Mouse (Mus musculus) liver, postnatal 0 days (tissue): ENCODE results near the gene Josd1. TPM values are rescaled to one million over a fixed set of nuclear protein-coding genes. Genes with fewer than 3 reads are reported as not detected.

ENCODE experiments used
- ATAC-seq: fragments of 200-750 bp; cut with Nextera tagmentation; 2 replicates; pipeline ENCODE4 v1.8.0; 2017; ENCODE audit warnings: mild to moderate bottlenecking, moderate library complexity
- DNase-seq: peaks from one replicate; pipeline ENCODE4 v3.0.0-alpha.2; 2016
- H3K27ac ChIP-seq: fragments of 300-500 bp; sonication (generic); 2 replicates; pipeline ENCODE4 v1.5.1; 2014; ENCODE audit warnings: antibody characterized with exemption, moderate library complexity, mild to moderate bottlenecking, low read depth
- H3K27me3 ChIP-seq: fragments of 300-500 bp; sonication (generic); 2 replicates; pipeline ENCODE4 v1.6.1; 2014; ENCODE audit warnings: low read length, control low read depth, mixed read lengths; ENCODE audit not compliant: insufficient read depth
- H3K36me3 ChIP-seq: fragments of 300-500 bp; sonication (generic); replicated peaks from 2 replicates; pipeline ENCODE4 v1.6.1; 2014; ENCODE audit warnings: mild to moderate bottlenecking, control low read depth, low read length, moderate library complexity, mixed read lengths; ENCODE audit not compliant: insufficient read depth
- H3K4me1 ChIP-seq: fragments of 300-500 bp; sonication (generic); 2 replicates; pipeline ENCODE4 v1.6.1; 2014; ENCODE audit warnings: antibody characterized with exemption, mild to moderate bottlenecking, control low read depth; ENCODE audit not compliant: insufficient read depth
- H3K4me2 ChIP-seq: fragments of 300-500 bp; sonication (generic); 2 replicates; pipeline ENCODE4 v1.6.1; 2014; ENCODE audit warnings: low read depth, mild to moderate bottlenecking, low read length, moderate library complexity, mixed read lengths
- H3K4me3 ChIP-seq: fragments of 300-500 bp; sonication (generic); 2 replicates; pipeline ENCODE4 v1.5.1; 2014; ENCODE audit warnings: low read depth, low read length
- H3K9ac ChIP-seq: fragments of 300-500 bp; sonication (generic); replicated peaks from 2 replicates; pipeline ENCODE4 v1.6.1; 2014; ENCODE audit warnings: mild to moderate bottlenecking, moderate library complexity
- H3K9me3 ChIP-seq: fragments of 300-500 bp; sonication (generic); 2 replicates; pipeline ENCODE4 v1.6.1; 2016; ENCODE audit warnings: mild to moderate bottlenecking, control low read depth, low read length, mixed read lengths
- CTCF ChIP-seq: sonication (generic); IDR thresholded peaks from 2 replicates; pipeline ENCODE4 v1.5.1; 2016; ENCODE audit warnings: antibody characterized with exemption, low read depth
- EP300 ChIP-seq: IDR thresholded peaks from 2 replicates; pipeline ENCODE4 v1.6.1; 2016; ENCODE audit warnings: antibody characterized with exemption, low read depth, mild to moderate bottlenecking
- WGBS: fragments of 180-500 bp; shearing (Covaris S2); extraction: QIAGEN DNeasy Blood & Tissue Kit; methylation state at CpG from one replicate; pipeline ENCODE4 v1.1.7; 2014; ENCODE audit not compliant: insufficient replicate concordance; 5-methylcytosine and 5-hydroxymethylcytosine counted together
- polyA plus RNA-seq: library from polyadenylated mRNA; unstranded; fragments of >200 nt; fragmentation: Nextera tagmentation; extraction: Ambion mirVana; gene quantifications from 2 replicates; pipeline ENCODE4 v1.2.1, GENCODE M21; 2015

Josd1 gene
- polyA plus RNA-seq = 13.3 and 13.9 TPM in 2 replicates

- WGBS = under 1% methylated on average over 52 of the region's 72 CpGs
- H3K9me3 ChIP-seq = no peaks in the 10 kb centered on the region
- H3K9ac ChIP-seq = peak within 1 kb of the TSS; percentile 98
- H3K4me2 ChIP-seq = peak within 1 kb of the TSS; percentile 92
- peak; percentile 65 for ATAC-seq
- H3K4me1 ChIP-seq = peaks cover 62% of the 10 kb centered on the region
- TF ChIP-seq EP300 = no peak
- TF ChIP-seq CTCF = no peak
- peak within 1 kb of the TSS; percentile 99 for H3K27ac ChIP-seq
- DNase-seq = peak; percentile 98
- peak within 1 kb of the TSS; percentile 88 for H3K4me3 ChIP-seq
- no peaks in the 10 kb centered on the region for H3K36me3 ChIP-seq
- no peaks in the 10 kb centered on the region for H3K27me3 ChIP-seq
Measured at GRCm38 (mm10) chr15:79687646-79688267, at the start of gene Josd1. Gene Josd1 (minus strand): TSS chr15:79687919.

DNA sequence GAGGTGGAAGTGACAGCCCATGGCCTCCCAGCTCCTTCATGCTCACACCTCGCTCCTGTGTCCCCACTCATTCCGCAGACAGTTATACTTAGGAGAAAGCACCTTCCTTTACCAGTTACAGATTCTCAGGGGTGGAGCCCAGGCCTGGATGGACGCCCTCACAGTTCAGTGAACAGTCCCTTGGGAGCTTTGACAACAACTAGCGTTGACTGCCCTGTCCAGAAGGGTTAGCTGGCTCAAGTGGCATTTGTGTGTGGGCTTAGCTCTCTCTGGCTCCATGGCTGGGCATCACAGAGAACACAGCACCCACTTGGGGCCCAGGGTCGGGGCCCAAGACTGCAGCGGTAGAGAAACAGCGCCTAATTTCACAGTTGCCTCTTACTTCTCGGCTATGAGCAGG is 46.6 kb upstream of the Josd1 start:
- ATAC-seq = no peak
- WGBS = 75% methylated on average over 8 of the region's 8 CpGs
- peak overlapping the region; percentile 90 for H3K27ac ChIP-seq
- peaks cover 82% of the 10 kb centered on the region for H3K36me3 ChIP-seq
- DNase-seq = no peak
- TF ChIP-seq CTCF (no peak), EP300 (no peak)
- H3K27me3 ChIP-seq = no peaks in the 10 kb centered on the region
- H3K9ac ChIP-seq = no peak overlapping the region
- H3K4me3 ChIP-seq = no peak overlapping the region
- H3K9me3 ChIP-seq = no peaks in the 10 kb centered on the region
- H3K4me1 ChIP-seq = peaks cover 17% of the 10 kb centered on the region
- H3K4me2 ChIP-seq = no peak overlapping the region

DNA sequence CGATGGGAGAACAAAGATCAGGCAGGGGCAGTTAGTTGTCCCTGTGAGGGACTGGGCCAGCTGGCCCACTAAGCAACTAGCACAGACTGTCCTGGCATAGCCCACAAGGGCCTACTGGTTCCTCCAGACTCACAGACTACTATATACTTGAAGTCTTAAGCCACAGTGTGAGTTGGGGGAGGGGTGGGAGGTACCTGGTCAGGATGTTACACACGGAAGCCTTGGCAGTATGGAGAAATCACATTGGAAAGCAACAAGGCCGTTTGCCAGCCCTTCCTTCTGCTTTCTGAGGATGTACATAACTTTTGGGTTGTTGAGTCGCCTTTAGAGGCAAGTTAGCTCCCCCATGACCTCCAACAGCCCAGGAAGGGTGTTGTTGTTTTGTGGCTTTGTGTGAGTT is 45.9 kb upstream of the Josd1 start:
- no peak for TF ChIP-seq CTCF
- TF ChIP-seq EP300 = no peak
- ATAC-seq (no peak), DNase-seq (peak; percentile 54)
- 68% methylated on average over 4 of the region's 4 CpGs for WGBS
- Histone ChIP-seq H3K4me1 (peaks cover 18% of the 10 kb centered on the region), H3K27me3 (no peaks in the 10 kb centered on the region), H3K36me3 (peaks cover 82% of the 10 kb centered on the region), H3K4me2 (no peak overlapping the region), H3K9ac (no peak overlapping the region), H3K27ac (peak overlapping the region; percentile 90), H3K4me3 (no peak overlapping the region), H3K9me3 (no peaks in the 10 kb centered on the region)

DNA sequence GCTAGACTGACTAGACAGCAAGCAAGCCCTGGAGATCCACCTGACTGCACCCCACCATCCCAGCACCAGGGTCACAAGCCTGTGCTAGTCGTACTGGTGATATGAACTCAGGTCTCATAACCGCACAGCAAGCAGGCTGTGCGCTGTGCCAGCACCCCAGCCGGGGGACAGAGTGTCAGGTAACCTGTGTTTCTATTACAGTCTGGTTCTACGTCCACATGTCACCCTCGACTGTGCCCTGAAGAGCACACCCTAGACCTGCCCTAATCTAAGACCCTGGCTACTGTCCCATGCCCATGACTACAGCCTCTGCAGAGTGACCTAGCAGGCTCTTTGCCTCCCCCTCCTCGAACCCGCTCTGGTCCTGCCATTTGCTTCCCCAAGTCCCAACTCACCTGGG is 45.5 kb upstream of the Josd1 start:
- H3K4me3 ChIP-seq = no peak overlapping the region
- peaks cover 18% of the 10 kb centered on the region for H3K4me1 ChIP-seq
- peaks cover 82% of the 10 kb centered on the region for H3K36me3 ChIP-seq
- no peak overlapping the region for H3K9ac ChIP-seq
- no peaks in the 10 kb centered on the region for H3K9me3 ChIP-seq
- DNase-seq (no peak), ATAC-seq (no peak)
- peak overlapping the region; percentile 80 for H3K27ac ChIP-seq
- H3K4me2 ChIP-seq = no peak overlapping the region
- 85% methylated on average over 8 of the region's 8 CpGs for WGBS
- H3K27me3 ChIP-seq = no peaks in the 10 kb centered on the region
- no peak for TF ChIP-seq EP300
- no peak for TF ChIP-seq CTCF

DNA sequence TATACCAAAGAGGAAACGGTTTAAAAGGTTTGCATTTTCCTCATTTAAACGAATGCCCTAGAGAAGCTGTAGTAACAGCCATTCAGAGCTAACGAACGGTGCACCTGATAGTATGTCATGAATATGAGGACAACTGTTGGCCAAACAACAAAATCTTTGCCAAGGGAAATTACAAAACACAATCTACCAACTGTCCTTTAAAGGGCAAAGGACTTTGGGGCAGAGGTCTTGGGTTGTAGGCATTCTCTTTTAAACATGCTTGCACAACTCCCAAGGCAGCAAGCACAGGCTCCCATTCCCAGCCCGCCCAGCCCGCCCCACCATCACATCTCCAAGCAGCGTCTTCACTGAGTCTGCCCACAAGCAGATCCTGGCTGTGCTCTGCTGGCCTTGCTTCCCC is 43.8 kb upstream of the Josd1 start:
- ATAC-seq (peak; percentile 85), DNase-seq (no peak)
- H3K9me3 ChIP-seq = no peaks in the 10 kb centered on the region
- no peak overlapping the region for H3K9ac ChIP-seq
- TF ChIP-seq EP300 (peak; percentile 74; the same call in 1 of the 2 replicates), CTCF (no peak)
- H3K4me3 ChIP-seq = no peak overlapping the region
- H3K27me3 ChIP-seq = no peaks in the 10 kb centered on the region
- H3K4me1 ChIP-seq = peaks cover 18% of the 10 kb centered on the region
- WGBS = 57% methylated on average over 7 of the region's 7 CpGs
- H3K4me2 ChIP-seq = no peak overlapping the region
- H3K27ac ChIP-seq = peak overlapping the region; percentile 91
- peaks cover 82% of the 10 kb centered on the region for H3K36me3 ChIP-seq

DNA sequence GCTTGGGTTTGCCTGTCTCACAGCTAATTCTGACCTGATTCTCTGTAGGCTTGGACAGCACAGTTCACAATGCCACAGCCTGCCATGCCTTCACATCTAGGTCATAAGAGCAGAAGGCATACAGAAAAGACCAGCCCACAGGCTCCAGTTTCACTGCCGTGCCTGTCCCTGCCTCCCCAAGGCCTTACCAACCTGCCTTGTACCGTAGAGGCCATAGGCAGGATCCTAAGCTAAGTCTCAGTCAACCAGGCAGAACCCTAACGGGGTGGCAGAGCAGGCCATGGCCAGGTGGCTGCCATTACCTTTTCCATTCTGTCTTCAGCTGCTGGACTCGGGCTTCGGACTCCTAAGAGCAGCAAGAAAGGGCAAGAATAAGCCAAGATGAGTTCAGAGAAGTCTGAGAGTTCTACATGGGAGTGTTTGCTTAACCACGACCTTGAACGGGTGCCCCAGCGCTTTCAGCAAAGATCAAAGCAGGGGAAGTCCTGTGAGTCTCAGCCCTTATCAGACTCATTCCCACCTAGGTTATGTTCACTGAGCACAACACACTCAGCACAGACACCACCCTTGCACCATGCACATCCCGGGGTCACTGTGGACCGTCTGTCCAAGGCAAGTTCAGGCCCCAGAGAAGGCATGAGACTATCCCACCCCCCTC is 41.1 kb upstream of the Josd1 start:
- Histone ChIP-seq H3K9me3 (no peaks in the 10 kb centered on the region), H3K4me2 (no peak overlapping the region), H3K4me3 (no peak overlapping the region), H3K27ac (0 out of 2 replicates have a peak overlapping the region, but pooled peaks have one; percentile 7), H3K4me1 (peaks cover 18% of the 10 kb centered on the region), H3K36me3 (peaks cover 85% of the 10 kb centered on the region), H3K9ac (no peak overlapping the region), H3K27me3 (no peaks in the 10 kb centered on the region)
- TF ChIP-seq EP300 = no peak
- no peak for TF ChIP-seq CTCF
- DNase-seq = no peak
- no peak for ATAC-seq
- WGBS = 72% methylated on average over 10 of the region's 10 CpGs
